Mouse (Mus musculus) ES-CJ7 (cell line): ENCODE data around the gene Nipbl.
"Not testable (repeated sequence)": the region's sequence is repeated elsewhere in the genome, so short reads cannot be mapped to it uniquely, and the experiment has no call there.

Source experiments
- DNase-seq: peaks from one replicate; pipeline ENCODE4 v3.0.0; 2011; ENCODE audit warnings: low read depth, low spot score

Nipbl gene

DNA sequence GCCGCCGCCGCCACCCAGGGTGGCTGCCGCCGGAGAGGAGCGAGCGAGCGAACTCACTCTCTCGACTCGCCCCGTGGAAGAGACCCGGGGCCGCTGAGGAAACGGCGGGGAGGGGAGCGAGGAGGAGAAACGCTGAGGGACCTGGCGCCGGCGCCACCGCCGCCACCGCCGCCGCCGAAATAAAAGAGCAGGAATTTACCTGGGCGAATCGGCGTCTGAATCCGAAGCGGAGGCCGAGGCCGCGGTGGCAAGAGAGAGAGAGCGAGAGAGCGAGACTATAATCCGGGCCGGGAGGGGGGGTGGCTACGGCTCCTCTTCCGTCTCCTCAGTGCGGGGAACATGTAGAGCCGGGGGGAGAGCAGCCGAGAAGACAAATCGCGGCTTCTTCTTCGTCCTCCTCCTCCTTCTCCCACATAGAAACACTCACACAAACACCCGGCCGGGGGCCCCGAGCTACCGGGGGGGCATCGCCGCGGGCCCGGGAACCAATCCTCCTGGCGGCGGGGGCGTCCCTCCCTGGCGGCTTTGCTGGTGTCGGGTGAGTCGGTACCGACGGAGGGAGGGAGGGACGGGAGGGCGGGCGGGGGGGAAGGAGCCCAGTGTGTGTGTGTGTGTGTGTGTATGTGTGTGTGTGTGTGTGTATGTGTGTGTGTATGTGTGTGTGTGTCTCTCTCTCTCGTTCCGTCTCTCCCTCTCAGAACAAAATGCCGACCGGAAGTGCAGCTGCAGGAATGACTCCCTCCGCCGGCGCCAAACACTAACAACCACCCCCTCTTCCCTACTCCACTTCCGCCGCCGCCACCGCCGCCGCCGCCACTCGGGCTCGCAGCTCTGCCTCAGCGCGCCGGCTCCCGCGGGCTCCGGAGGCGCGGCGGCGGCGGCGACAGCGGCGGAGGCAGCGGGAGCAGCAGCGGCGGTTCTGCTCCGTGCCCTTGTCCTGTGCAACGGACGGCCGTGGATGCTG, at the start of gene Nipbl:
Gene Nipbl (minus strand): TSS at position 538 of the 964 bp plus-strand sequence.
- peak; percentile 94 for DNase-seq

DNA sequence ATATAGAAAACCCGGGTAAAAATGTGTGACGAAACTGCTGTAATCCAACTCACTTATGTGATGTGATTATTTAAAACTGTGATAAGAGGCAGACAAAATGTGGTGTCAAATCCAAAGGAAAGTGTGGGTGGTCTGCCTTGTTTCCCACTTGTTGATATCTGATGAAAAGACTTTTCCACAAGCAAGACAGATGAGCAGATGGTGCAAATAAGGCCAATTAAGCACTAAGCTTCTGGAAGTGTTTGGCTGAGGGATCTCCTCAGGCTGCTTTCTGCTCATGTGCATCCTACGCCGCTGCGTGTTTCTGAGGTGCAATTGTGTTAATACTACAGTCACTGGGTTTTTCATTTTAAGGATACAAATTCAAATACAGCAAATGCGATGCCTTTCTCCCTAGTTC, 41.0 kb upstream of the Nipbl start:
- no peak for DNase-seq

DNA sequence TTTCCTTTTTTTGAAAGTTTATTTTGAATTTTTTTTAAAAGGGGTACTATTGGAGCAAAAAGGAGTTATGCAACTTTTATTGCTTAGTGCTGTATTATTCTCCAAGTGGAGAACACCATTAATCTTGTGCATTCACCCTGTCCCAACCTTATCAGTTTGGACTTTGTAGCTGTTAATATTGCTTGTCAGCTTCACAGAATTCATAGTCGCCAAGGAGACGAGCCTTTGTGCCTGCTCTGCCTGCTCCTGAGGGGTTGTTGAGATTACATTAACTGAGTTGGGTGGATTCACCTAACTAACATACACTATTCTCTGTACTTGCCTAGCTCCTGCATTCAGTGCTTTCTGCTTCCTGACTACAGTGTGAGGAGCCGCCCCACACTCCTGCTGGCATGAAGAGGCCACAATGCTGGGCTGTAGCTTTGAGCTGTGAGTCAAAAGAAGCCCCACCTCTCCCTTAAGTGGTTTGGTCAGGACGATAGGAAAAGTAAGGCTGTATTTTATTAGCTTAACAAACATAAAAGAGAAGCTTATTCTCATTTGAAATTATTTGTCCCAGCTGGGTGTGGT, 24.8 kb upstream of the Nipbl start:
- DNase-seq, result peak; percentile 40

- DNase-seq, result no peak
Observed at GRCm38 (mm10) chr15:8463521-8463920, 19.3 kb upstream of the Nipbl start.

DNA sequence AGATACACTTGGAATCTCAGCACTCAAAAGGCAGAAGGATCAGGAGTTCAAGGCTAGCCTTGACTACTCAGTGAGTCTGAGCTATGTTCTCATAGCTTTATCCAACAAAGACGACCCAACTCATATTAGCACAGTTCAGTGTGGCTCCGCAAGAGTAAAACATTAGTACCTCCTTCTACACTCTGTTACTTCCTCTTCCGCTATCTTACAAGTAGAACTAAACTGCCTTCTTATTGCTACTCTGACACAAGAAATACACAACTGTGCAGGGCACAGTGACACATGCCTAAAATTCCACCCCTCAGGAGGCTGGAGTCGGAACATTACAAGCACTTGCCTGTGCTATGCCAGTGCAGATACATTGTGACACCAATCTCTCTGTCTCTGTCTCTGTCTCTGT, 18.5 kb upstream of the Nipbl start:
- no peak for DNase-seq

DNA sequence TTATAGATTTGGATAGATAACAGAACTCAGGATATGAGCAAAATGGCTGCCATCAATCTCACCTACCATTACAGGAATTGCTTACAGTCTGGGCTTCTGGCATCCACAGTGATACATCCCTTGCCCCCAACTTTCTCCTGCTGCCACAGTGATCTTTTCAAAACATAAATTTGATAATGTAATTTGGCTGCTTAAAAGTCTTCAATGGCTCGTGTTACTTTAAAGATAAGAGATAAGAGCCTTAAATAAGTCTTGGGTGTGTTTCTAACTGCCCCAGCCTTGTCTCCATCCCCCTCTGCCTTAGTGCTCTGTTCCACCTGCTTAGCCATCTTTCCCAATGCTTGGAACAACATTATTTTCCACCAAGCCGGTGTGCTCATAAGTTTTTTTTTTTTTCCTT, 16.6 kb upstream of the Nipbl start:
- no peak for DNase-seq

DNA sequence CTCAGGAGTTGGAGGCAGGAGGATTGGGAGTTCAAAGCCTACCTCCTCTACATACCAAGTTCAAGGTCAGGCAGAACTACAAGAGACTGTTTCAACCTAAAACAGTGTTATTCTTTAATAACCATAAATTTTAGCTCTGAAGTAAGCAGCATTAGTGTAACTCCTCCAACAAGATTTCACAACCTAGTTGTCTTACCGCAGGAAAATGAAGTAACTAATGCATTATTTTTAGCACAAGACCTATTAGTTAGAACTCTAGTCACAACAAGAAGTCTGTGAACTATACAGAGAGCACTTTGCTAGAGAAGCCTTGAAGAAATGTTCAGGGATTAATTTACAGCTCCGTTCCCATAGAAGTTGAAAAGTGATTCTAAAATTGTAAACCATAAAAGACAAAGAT, 15.7 kb upstream of the Nipbl start:
- no peak for DNase-seq

- DNase-seq, result not testable (repeated sequence)
Observed at GRCm38 (mm10) chr15:8456223-8456622, 12.0 kb upstream of the Nipbl start.

GRCm38 (mm10) chr15:8455486-8455885, 11.2 kb upstream of the Nipbl start:
- DNase-seq, result no peak

DNA sequence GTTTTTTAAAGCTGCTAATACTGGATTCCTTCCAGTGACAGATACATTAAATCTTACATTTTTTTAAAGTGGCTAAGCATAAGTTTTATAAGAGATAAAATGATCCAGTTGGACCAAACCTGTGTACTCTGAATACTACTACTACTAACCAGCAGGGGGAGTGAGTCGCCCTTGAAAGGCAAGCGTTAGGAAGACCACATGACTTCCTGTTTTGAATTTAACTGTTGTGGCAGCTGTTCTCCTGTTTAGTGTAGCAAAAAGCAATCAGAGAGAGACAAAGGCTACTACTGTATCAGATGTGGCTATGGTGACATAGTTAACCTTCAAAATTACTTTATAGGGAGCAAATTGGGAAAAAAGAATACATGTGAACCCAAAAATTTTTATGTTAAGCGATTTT, 6.8 kb upstream of the Nipbl start:
- peak; percentile 75 for DNase-seq

DNA sequence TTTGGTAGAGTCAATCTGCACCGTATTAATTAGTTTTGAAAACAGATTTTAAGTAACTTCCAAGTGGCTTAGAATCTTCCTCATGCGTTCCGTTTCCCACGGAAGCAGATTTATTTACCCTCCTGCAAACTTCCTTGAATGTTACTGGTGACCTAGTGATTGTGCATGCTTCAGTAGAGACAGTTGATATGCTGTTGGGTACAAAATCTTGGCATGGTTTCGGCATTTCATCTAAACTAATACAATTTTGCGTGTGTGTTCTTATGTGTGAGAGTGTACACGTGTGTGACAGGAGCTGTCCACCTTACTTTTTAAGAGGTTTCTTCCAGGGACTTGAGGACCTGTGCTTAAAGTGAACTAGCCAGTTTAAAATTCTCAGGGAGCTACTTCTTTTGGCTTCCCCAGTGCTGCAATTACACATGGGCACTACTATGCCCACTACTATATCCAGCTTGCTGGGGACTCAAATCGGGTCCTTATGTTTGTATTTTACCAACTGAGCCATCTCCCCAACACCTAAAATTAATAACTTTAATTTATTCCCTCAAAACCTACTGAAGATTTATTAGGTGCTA, 3.0 kb upstream of the Nipbl start:
- no peak for DNase-seq

- peak; percentile 42 for DNase-seq
Observed at GRCm38 (mm10) chr15:8446435-8446834, 2.2 kb upstream of the Nipbl start.

DNA sequence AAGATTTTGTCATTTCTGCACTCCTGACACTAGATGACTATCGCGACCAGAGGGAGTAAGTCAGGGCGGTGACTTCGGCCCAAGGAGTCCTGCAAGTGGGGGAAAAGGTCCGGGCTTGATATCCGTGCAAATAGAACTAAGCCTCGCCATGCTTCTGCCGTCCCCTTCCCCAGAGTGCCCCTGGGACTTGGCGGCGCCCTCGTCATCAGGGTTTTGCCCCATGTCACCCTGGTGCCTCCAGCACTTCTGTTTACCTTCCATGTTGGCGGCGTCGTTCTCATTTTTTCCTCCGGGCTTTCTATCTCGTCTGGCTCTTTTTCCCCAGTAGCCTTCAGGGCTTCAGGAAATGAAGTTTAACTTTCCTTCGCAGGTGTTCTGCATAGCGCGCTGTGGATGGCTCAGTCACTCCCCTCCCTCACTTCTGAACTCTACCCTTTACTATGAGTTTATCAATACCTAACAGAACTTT, 1.7 kb upstream of the Nipbl start:
- DNase-seq, result peak; percentile 25

DNA sequence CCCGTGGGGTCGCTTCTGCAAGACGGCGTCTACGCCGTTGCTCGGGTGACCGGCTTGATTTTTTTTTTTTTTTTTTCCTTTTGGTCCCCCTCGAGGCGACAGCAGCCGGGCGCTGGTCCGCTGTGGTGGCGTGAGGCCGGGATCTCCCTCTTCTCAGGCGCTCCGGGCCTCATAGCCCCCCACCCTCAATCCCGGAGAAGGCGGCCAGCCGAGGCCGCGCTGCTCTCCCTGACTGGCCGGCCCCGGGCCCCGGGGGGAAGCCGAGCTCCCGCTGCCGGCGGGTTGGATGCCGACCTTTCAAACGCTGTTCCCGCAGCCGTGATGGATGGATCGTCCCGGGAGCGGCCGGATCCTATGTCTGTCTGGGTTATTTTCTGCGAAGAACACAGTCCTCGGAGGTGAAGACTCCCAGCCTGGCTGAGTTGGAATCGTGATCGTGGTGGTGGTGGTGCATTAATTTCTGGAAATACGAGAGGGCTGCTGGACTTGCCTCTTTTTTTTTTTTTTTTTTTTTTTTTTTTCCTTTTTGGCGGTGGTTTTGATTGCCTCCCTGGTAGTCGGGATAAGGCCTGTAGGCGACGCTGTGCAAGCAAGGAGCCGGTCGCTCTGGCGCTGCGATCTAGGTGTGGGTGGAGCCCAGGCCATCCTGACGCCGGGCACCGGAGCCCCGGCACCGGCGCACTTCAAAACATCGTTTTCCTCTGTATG, 781 bp upstream of the Nipbl start:
- DNase-seq, result peak; percentile 91

DNA sequence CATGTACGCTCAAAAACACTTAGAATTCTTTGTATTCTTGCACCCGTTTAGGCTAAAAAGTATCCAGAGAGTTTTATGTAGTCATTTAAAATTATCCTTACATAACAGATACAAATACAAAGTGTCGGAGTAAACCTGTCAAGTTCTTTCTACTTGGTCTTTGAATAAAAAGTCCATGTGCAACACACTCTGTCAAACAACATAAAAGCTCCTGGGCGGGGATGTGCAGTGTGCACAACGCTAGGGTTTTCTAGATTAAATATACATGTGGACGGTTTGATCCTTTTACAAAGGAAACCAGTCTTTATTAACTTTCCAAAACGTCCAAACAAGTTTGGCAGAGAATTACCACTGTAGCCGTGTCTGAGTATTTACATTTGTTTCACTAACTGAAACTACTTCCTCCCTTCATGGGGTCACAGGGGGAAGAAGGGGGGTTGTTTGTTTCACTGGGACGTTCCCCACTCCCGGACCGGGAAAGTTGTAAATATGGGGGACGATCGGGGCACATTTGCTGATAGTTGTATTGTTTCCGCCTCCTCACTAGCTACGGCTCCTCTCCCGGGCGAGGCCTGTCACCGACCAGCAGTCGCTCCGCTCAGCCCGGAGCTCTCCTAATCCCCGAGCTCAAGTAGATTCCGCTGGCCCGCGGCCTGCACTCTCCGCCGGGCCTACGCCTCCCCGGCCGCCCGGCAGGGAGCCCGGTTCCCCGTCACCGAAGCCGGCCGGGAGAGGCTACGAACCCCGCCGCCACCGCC, 916 bp downstream of the Nipbl start:
- DNase-seq, result peak; percentile 47

- no peak for DNase-seq
Observed at GRCm38 (mm10) chr15:8442761-8443160, 1.5 kb downstream of the Nipbl start.

- peak; percentile 49 for DNase-seq
Observed at GRCm38 (mm10) chr15:8442156-8442555, 2.1 kb downstream of the Nipbl start.

GRCm38 (mm10) chr15:8433239-8433947, 10.9 kb downstream of the Nipbl start:
- peak; percentile 32 for DNase-seq

DNA sequence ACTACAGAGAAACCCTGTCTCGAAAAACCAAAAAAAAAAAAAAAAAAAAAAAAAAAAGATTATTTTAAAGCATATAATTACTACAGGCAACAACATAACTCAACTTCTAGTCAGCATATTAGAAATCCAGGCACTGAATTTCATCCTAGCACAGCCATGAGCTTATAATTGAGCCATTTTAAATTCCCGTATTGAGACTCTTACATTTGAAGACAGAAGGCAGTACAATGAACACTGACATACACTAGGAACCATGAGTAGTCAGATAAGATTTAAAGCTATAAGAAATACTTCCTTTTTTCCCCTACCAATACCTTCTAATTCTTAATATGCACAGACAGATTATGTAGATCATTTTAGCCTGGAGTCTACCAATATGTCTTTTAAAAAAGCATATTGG, 11.7 kb downstream of the Nipbl start:
- no peak for DNase-seq

- no peak for DNase-seq
Observed at GRCm38 (mm10) chr15:8429502-8429901, 14.8 kb downstream of the Nipbl start.

GRCm38 (mm10) chr15:8420909-8421308, 23.4 kb downstream of the Nipbl start:
- DNase-seq, result peak; percentile 60
